Comparison of ENCODE assay signal across 15 mouse cellular contexts in genomic region chr9:121592948-121593550, GRCm38 (mm10). TPM values are rescaled to one million over a fixed set of nuclear protein-coding genes. Genes with fewer than 3 reads are reported as not detected.
DNase-seq lines count a peak whose midpoint lies in the region; ATAC-seq and TF ChIP-seq lines count a peak whose summit lies in the region.
"Had no signal": no experiment of that assay in that cellular context is flagged by ENCODE, and none has a peak within 500 bp of the region (broad histone marks: within the 10 kb centered on the region; RNA-seq: fewer than 3 reads in every experiment).

No protein-coding gene starts in this region.

- no peak overlapping the region for H3K27ac ChIP-seq in midbrain, postnatal 0 days (ENCODE audit: low read depth, low read length)
- H3K27ac ChIP-seq in midbrain, embryonic 14.5 days (replicated peaks; ENCODE audit: low read depth, low read length) = no peak overlapping the region
- H3K27ac ChIP-seq in macrophage = peak overlapping the region; percentile 91
- H3K27ac ChIP-seq: liver, embryonic 13.5 days; midbrain, embryonic 15.5 days; neural tube, embryonic 13.5 days had no signal

- TF ChIP-seq CTCF in midbrain, postnatal 0 days (IDR thresholded peaks at IDR 0.05) = no peak

- H3K4me2 ChIP-seq in midbrain, postnatal 0 days (ENCODE audit: low read depth, low read length, poor library complexity, severe bottlenecking) = no peak overlapping the region
- no peak overlapping the region for H3K4me2 ChIP-seq in midbrain, embryonic 14.5 days (ENCODE audit: low read length)
- H3K4me2 ChIP-seq: liver, embryonic 13.5 days; midbrain, embryonic 15.5 days; neural tube, embryonic 13.5 days had no signal

- no peaks in the 10 kb centered on the region for H3K27me3 ChIP-seq in midbrain, postnatal 0 days (ENCODE audit: insufficient read depth, low read length)
- no peaks in the 10 kb centered on the region for H3K27me3 ChIP-seq in midbrain, embryonic 14.5 days (ENCODE audit: control insufficient read depth, insufficient read depth, low read length)
- H3K27me3 ChIP-seq: liver, embryonic 13.5 days; midbrain, embryonic 15.5 days; neural tube, embryonic 13.5 days had no signal

- peak; percentile 55 to 61 for DNase-seq in cerebellum, postnatal 25 days
- DNase-seq in cerebellum, adult 9-10 months = no peak
- DNase-seq in heart, adult 18-20 months = peak; percentile 38 to 40
- no peak for DNase-seq in heart, adult 8-10 months (ENCODE audit: low spot score)
- DNase-seq in midbrain, postnatal 0 days (ENCODE audit: low spot score) = peak; percentile 37
- no peak for DNase-seq in midbrain, embryonic 14.5 days
- DNase-seq: adrenal gland, postnatal 25 days; liver, embryonic 13.5 days; lung, postnatal 36 days had no signal

- H3K79me2 ChIP-seq in macrophage (ENCODE audit: inconsistent target) = no peaks in the 10 kb centered on the region

- no peak overlapping the region for H3K4me3 ChIP-seq in midbrain, postnatal 0 days (ENCODE audit: low read depth, low read length)
- no peak overlapping the region for H3K4me3 ChIP-seq in midbrain, embryonic 14.5 days (replicated peaks; ENCODE audit: low read depth, low read length)
- H3K4me3 ChIP-seq in macrophage (ENCODE audit: inconsistent target) = no peak overlapping the region
- H3K4me3 ChIP-seq: liver, embryonic 13.5 days; midbrain, embryonic 15.5 days; neural tube, embryonic 13.5 days had no signal

- no peaks in the 10 kb centered on the region for H3K36me3 ChIP-seq in midbrain, postnatal 0 days (ENCODE audit: insufficient read depth, low read length)
- H3K36me3 ChIP-seq in midbrain, embryonic 14.5 days (ENCODE audit: control insufficient read depth, insufficient read depth, low read length) = no peaks in the 10 kb centered on the region
- no peaks in the 10 kb centered on the region for H3K36me3 ChIP-seq in macrophage (ENCODE audit: inconsistent target)
- H3K36me3 ChIP-seq: G1E; liver, embryonic 13.5 days; midbrain, embryonic 15.5 days; neural tube, embryonic 13.5 days had no signal

- peaks cover 6% of the 10 kb centered on the region; the same call in 1 of the 2 replicates for H3K4me1 ChIP-seq in midbrain, postnatal 0 days (ENCODE audit: insufficient read depth, low read length)
- no peaks in the 10 kb centered on the region for H3K4me1 ChIP-seq in midbrain, embryonic 14.5 days (ENCODE audit: control insufficient read depth, insufficient read depth, low read length)
- H3K4me1 ChIP-seq: midbrain, embryonic 15.5 days; neural tube, embryonic 13.5 days had no signal

- no peaks in the 10 kb centered on the region for H3K9me3 ChIP-seq in midbrain, postnatal 0 days (ENCODE audit: low read length)
- no peaks in the 10 kb centered on the region for H3K9me3 ChIP-seq in midbrain, embryonic 14.5 days (ENCODE audit: control insufficient read depth, low read length)
- H3K9me3 ChIP-seq: liver, embryonic 13.5 days; midbrain, embryonic 15.5 days; neural tube, embryonic 13.5 days had no signal

- 62% methylated on average over 13 of the region's 13 CpGs for WGBS in midbrain, postnatal 0 days
- 73% methylated on average over 13 of the region's 13 CpGs for WGBS in midbrain, embryonic 14.5 days
- WGBS in macrophage (ENCODE audit: missing documents) = 87% methylated on average over 13 of the region's 13 CpGs

- H3K9ac ChIP-seq in midbrain, postnatal 0 days (replicated peaks; ENCODE audit: low read length, poor library complexity, severe bottlenecking) = no peak overlapping the region
- H3K9ac ChIP-seq in midbrain, embryonic 14.5 days (replicated peaks; ENCODE audit: low read length) = no peak overlapping the region
- H3K9ac ChIP-seq: liver, embryonic 13.5 days; midbrain, embryonic 15.5 days; neural tube, embryonic 13.5 days had no signal

- no peak for ATAC-seq in midbrain, postnatal 0 days (ENCODE audit: low FRiP score)
- no peak for ATAC-seq in midbrain, embryonic 14.5 days (ENCODE audit: low FRiP score, low TSS enrichment)
- ATAC-seq: midbrain, embryonic 15.5 days had no signal

RNA-seq across cellular contexts. Expression of gene Lyzl4, which starts 48.8 kb away (rescaled TPM):
- not detected for total RNA-seq in heart, adult 18-20 months (2021)
- total RNA-seq in heart, adult 8-10 months (2022) = not detected
- total RNA-seq in midbrain, postnatal 0 days (2014; rRNA removed) = not detected in 2 replicates
- 0.28 TPM in 1 of 2 replicates, not detected in the other for polyA plus RNA-seq in midbrain, postnatal 0 days (2015; fragmentation: Nextera tagmentation; extraction: Ambion mirVana)
- polyA plus RNA-seq in midbrain, embryonic 14.5 days (2014; fragmentation: Nextera tagmentation; extraction: Ambion mirVana) = not detected in 2 replicates
- total RNA-seq in macrophage (2018; cell fraction: chromatin; rRNA removed) = 1 to 10 TPM in 15 of 26 experiments, not detected in 11; 1.1 to 8.5 (median 2.8) TPM
- 1 to 10 TPM in 14 of 26 experiments, under 1 TPM in 12; 0.58 to 6.1 (median 2.3) TPM for total RNA-seq in macrophage (2018; cell fraction: cytosol; rRNA removed)
- 10 to 100 TPM in 1 of 26 experiments, 1 to 10 TPM in 15, under 1 TPM in 6, not detected in 4; 0.48 to 22.1 (median 1.6) TPM for total RNA-seq in macrophage (2018; cell fraction: nucleus; rRNA removed)
- 3.0 to 17.8 TPM (median 4.8 TPM) in 3 replicates for polyA plus RNA-seq in macrophage (2018)
- total RNA-seq: adrenal gland, postnatal 25 days; common myeloid progenitor, adult 5-6 weeks; G1E had no signal
- polyA plus RNA-seq: C2C12; G1E; neural tube, embryonic 13.5 days had no signal

RNA-seq across cellular contexts. Expression of gene Vipr1, which starts 49.5 kb away (rescaled TPM):
- total RNA-seq in heart, adult 18-20 months (2021) = 1 to 10 TPM; 1.3 to 1.7 TPM
- 1 to 10 TPM; 1.9 to 3.6 (median 2.1) TPM for total RNA-seq in heart, adult 8-10 months (2022)
- total RNA-seq in midbrain, postnatal 0 days (2014; rRNA removed) = 0.05 and 0.82 TPM in 2 replicates
- 0.26 and 0.36 TPM in 2 replicates for polyA plus RNA-seq in midbrain, postnatal 0 days (2015; fragmentation: Nextera tagmentation; extraction: Ambion mirVana)
- 0.08 and 0.25 TPM in 2 replicates for polyA plus RNA-seq in midbrain, embryonic 14.5 days (2014; fragmentation: Nextera tagmentation; extraction: Ambion mirVana)
- total RNA-seq in macrophage (2018; cell fraction: chromatin; rRNA removed) = 1 to 10 TPM in 13 of 26 experiments, under 1 TPM in 12, not detected in 1; 0.25 to 3.1 (median 1.0) TPM
- total RNA-seq in macrophage (2018; cell fraction: cytosol; rRNA removed) = 1 to 10 TPM in 10 of 26 experiments, under 1 TPM in 16; 0.19 to 1.9 (median 0.77) TPM
- total RNA-seq in macrophage (2018; cell fraction: nucleus; rRNA removed) = 1 to 10 TPM in 13 of 26 experiments, under 1 TPM in 13; 0.38 to 5.1 (median 1.0) TPM
- 0.27 to 2.1 TPM (median 1.1 TPM) in 3 replicates for polyA plus RNA-seq in macrophage (2018)
- polyA plus RNA-seq: G1E had no signal

Comparison
In these comparisons a context has a peak if more than half of its experiments do, and no peak if none do; other contexts are left out.
1. DNase-seq: peak in cerebellum, postnatal 25 days (2 of 2), heart, adult 18-20 months (2 of 2) and midbrain, postnatal 0 days (single experiment); none in cerebellum, adult 9-10 months (single experiment), heart, adult 8-10 months (single experiment) and midbrain, embryonic 14.5 days (single experiment).